Mouse (Mus musculus): ENCODE data around the gene Catsperz.
"Not testable (repeated sequence)": the region's sequence is repeated elsewhere in the genome, so short reads cannot be mapped to it uniquely, and the experiment has no call there.

Catsperz gene

DNA sequence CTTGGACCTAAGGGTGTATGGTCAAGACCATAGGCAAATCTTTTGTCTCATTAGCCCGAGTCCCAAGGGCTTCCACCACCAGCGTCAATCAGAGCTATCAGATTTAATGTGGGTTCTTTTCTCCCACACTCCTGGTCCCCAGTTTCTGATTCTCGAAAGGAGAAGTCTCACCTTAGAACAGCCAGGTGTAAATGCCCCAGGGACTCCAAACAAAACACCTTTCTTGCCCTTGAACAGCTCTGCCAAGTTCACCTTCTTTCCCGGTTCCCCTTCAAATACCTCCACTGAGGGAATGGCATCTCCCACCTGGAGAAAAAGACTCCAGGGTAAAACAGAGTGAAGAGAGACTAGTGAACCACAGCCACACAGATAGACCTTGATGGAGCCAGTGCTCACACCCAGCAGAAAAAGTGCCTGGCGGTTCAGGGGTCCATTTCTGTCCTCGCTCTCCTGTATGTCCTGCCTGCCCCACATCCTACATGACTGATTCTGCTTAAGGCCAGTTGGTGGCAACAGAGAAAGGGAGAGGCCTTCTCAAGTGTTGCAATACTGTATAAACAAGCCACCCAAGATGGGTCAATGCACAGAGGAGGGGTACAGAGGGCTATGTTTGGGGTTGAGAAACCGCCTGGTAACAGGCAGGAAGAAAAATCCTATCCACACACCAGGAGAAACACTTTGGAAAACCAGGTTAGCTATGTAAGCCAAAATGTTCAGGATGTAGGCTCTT lies 17.2 kb downstream of the Catsperz start:
- no peak for DNase-seq (ENCODE audit: low spot score in 2 of 2)

GRCm38 (mm10) chr19:6907094-6907493 lies 18.1 kb downstream of the Catsperz start:
- DNase-seq (ENCODE audit: low spot score in 2 of 2) = no peak

DNA sequence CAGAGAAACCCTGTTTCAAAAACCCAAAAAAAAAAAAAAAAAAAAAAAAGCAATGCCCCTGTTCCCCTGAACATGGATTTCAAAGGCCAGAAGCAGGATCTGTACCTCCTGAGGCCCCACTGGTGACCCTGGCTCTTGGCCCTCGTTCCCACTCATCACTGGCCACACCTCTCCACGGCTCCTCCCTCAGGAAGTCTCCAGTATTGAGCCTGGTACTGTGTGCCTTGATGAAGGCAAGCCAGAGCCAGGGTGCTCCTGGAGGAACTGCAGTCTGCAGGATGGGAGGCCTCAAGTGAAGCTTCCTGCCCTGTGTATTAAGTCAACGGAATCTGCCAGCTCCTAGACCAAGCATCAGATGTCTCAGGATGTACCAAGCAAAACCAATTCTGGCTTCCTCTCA lies 19.0 kb downstream of the Catsperz start:
- no peak for DNase-seq (ENCODE audit: low spot score in 2 of 2)

DNA sequence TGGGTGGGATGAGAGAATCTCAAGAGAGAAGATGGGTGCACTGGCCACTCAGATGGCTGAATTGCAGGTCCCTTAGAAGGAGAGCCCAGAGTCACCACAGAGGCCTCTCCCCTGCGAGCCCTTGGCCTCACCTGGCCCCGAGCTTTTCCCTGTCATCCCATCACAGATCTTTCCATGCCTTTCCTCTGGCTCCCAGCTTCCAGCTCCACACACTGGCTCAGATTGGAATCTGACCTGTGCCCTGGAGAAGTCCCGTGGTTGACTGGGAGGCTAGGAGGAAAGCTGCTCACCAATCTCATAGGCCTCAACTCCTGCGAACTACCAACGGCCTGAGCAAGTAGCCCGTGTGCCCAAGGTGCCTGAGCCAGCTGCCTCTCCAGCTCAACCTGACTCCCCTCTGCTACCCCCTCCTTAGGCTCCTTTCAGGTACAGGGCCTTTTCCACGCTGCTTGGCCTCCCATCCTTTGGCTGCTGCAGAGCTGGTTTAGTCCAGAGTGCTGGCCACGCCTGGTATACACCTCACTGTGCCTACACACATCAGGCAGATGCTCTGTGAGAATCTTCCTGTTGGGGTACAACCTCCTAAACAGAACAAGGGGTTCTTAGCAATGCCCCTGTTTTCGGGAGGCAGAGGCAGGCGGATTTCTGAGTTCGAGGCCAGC lies 19.6 kb downstream of the Catsperz start:
- DNase-seq (ENCODE audit: low spot score in 2 of 2) = no peak

DNA sequence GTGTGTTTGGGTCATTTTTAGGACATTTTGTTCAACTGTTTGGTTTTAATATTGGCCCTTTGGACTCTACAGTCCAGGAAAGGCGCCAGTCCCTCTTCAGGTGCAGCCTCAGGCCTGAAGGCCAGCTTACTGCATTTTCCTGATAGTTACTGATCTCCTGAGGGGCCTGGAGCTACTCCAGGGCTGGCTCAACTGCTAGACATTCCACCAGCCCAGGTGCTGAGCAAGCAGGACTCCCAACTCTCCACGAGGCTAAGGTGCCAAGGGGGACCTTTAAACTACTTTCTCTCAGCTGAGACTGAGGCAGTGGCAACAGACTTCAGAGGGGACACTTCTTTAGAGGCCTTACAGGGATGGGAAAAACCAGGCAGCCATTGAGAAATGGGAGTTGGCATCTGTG lies 20.3 kb downstream of the Catsperz start:
- DNase-seq (ENCODE audit: low spot score in 2 of 2) = no peak

DNA sequence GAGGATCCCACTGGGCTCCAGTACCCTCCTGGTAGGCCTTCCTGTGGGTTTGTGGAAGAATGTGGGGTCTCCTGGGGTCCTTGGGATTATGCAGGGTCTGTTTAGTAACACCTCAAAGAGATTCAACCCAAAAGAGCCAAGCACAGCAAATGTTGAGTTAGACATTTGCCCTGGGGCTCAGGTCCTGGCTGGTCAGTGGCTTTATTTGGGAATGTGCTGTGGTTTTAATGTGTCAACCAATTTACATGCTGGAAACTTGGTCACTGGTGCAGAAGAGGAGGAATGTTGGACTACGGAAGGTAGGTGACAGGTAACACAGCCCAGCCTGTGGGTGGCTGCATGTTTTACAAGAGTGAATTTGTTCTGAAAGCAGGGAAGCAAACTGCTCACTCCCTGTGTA lies 22.1 kb downstream of the Catsperz start:
- no peak for DNase-seq (ENCODE audit: low spot score in 2 of 2)

GRCm38 (mm10) chr19:6899641-6900040 lies 25.5 kb downstream of the Catsperz start:
- no peak for DNase-seq (ENCODE audit: low spot score in 2 of 2)

GRCm38 (mm10) chr19:6895608-6896305 lies 29.4 kb downstream of the Catsperz start:
- not testable (repeated sequence) for DNase-seq (ENCODE audit: low spot score in 2 of 2)

DNA sequence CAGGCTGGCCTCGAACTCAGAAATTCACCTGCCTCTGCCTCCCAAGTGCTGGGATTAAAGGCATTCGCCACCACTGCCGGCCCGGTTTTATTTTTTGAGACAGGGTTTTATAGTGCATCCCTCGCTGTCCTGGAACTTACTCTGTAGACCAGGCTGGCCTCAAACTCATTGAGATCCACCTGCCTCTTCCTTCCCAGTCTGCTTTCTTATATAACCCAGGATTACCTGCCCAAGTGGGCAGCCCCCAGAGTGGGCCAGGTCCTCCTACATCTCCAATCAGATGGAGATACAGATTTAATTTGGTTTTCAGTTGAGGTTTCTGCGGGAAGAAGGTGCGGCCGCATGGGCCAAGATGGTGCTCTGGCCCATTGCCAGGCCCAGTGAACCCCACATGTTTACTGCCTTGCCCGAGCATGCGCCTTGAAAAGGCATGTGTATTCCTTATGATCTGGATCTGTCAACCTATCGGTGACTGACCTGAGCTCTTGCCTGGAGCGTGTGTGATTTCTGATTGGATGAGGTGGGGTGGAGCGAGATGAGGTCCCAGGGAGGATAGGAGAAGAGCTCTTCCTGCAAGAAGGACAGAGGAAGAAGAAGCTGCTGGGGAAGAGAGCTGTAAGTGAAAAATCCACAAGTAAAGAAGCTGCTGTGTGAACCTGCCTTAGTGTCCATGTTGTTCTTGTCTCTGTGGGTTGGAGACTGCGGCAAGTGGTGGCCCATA lies 31.3 kb downstream of the Catsperz start:
- DNase-seq (ENCODE audit: low spot score in 2 of 2) = no peak

DNA sequence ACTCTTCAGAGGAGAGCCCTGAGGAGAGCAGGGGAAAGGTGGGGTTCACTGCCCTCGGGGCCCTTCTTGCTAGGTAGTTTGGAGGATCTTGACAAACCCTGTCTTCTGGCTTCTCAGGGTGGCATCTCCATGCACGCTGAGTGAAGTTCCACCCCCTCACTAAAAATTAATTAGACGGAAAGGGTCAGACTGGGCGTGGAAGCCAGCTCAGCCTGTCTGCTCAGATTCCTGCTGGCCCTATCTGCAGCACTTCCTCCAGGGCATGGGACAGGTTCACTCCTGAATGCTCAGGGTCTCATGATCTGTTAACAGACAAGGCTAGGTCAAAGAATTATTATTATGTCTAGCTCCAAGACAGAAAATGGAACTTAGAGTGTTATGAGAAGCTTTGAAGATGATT lies 32.7 kb downstream of the Catsperz start:
- DNase-seq (ENCODE audit: low spot score in 2 of 2) = no peak

GRCm38 (mm10) chr19:6877965-6878364 lies 47.2 kb downstream of the Catsperz start:
- DNase-seq (ENCODE audit: low spot score in 2 of 2) = no peak

DNA sequence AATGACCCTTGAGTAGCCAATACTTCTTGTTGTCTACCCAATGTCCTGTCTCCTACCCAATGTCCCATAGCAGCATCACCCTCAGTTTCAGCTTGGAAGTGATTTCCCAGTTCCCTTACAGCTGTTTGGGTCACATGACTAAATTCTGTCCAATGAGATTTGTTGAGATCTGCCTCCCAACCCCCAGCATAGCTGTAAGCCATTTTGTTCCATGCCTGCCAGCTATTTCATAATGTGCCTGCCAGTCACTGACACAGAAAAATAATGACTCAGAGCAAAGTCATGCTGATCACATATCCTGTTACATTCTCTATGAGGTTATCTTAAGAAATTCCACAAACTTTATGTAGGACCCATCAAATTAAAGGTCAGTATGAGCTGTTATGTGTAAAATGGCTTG lies 48.4 kb downstream of the Catsperz start:
- no peak for DNase-seq (ENCODE audit: low spot score in 2 of 2)

DNA sequence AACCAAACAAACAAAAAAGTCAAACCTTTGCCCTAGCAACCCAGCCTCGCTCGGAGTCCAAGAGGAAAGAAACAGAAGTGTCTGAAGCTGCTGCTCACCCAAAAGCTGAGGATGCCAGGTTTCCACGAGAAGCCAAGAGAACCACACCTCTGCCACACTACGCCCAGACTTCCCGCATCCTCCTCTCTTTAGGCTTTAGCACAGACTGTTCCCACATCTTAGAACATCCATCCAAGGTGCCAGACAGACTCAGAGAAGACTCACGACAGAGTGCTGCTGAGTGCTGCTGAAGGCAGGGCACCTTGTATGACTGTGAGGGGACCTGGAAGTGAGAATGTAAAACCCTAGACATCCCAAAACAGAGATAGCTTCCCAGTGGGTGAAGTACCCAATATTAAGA lies 49.3 kb downstream of the Catsperz start:
- no peak for DNase-seq (ENCODE audit: low spot score in 2 of 2)

DNA sequence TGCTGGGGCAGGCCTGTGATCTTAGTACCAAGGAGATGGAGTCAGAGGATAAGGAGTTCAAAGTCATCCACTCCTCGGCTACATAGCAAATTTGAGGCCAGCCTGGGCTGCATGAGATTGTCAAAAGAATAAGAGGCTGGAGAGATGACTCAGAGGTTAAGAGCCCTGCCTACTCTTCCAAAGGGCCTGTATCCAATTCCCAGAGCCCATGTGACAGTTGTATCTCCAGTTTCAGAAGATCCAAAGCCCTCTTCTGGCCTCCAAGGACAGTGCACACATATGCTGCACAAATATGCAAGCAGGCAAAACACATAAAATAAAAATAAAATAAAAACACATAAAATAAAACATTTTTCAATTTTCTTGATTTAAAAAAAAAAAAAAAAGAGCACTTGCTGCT lies 50.9 kb downstream of the Catsperz start:
- DNase-seq (ENCODE audit: low spot score in 2 of 2) = no peak

GRCm38 (mm10) chr19:6872701-6873100 lies 52.5 kb downstream of the Catsperz start:
- no peak for DNase-seq (ENCODE audit: low spot score in 2 of 2)

Data from thymus, postnatal 10 days (tissue).